ENCODE assay signal across 10 mouse cellular contexts in genomic region chr9:65122545-65122944, GRCm38 (mm10). TPM values are rescaled to one million over a fixed set of nuclear protein-coding genes. Genes with fewer than 3 reads are reported as not detected.
DNase-seq lines count a peak whose midpoint lies in the region; ATAC-seq lines count a peak whose summit lies in the region.
"Had no signal": no experiment of that assay in that cellular context is flagged by ENCODE, and none has a peak within 500 bp of the region (broad histone marks: within the 10 kb centered on the region; RNA-seq: fewer than 3 reads in every experiment).

No protein-coding gene starts in this region.

- H3K27me3 ChIP-seq in kidney, embryonic 16.5 days (ENCODE audit: insufficient read depth, low read length): peaks cover 19% of the 10 kb centered on the region
- peaks cover 27% of the 10 kb centered on the region for H3K27me3 ChIP-seq in embryonic facial prominence, embryonic 13.5 days
- H3K27me3 ChIP-seq in limb, embryonic 15.5 days: peaks cover 24% of the 10 kb centered on the region
- peaks cover 78% of the 10 kb centered on the region for H3K27me3 ChIP-seq in liver, embryonic 12.5 days (replicated peaks)

- H3K36me3 ChIP-seq in kidney, embryonic 16.5 days (ENCODE audit: insufficient read depth, low read length): no peaks in the 10 kb centered on the region
- H3K36me3 ChIP-seq in embryonic facial prominence, embryonic 13.5 days: peaks cover 67% of the 10 kb centered on the region
- peaks cover 60% of the 10 kb centered on the region for H3K36me3 ChIP-seq in limb, embryonic 15.5 days
- H3K36me3 ChIP-seq in liver, embryonic 12.5 days: peaks cover 8% of the 10 kb centered on the region; the same call in 1 of the 2 replicates

- peak overlapping the region; percentile 30 for H3K4me2 ChIP-seq in kidney, embryonic 16.5 days (replicated peaks; ENCODE audit: low read depth, low read length)
- H3K4me2 ChIP-seq in embryonic facial prominence, embryonic 13.5 days: peak overlapping the region; percentile 41
- 0 out of 2 replicates have a peak overlapping the region, but pooled peaks have one; percentile 14 for H3K4me2 ChIP-seq in limb, embryonic 15.5 days
- no peak overlapping the region for H3K4me2 ChIP-seq in liver, embryonic 12.5 days

- no peaks in the 10 kb centered on the region for H3K9me3 ChIP-seq in kidney, embryonic 16.5 days (ENCODE audit: low read length)
- no peaks in the 10 kb centered on the region for H3K9me3 ChIP-seq in embryonic facial prominence, embryonic 13.5 days
- no peaks in the 10 kb centered on the region for H3K9me3 ChIP-seq in limb, embryonic 15.5 days
- no peaks in the 10 kb centered on the region for H3K9me3 ChIP-seq in liver, embryonic 12.5 days (replicated peaks)

- no peak for ATAC-seq in kidney, embryonic 16.5 days (ENCODE audit: low FRiP score, low TSS enrichment)
- no peak for ATAC-seq in embryonic facial prominence, embryonic 13.5 days (ENCODE audit: insufficient number of reproducible peaks, insufficient read depth, low FRiP score, low TSS enrichment, low read depth)
- ATAC-seq in limb, embryonic 15.5 days (ENCODE audit: insufficient number of reproducible peaks, low FRiP score, low TSS enrichment, low read depth): no peak
- ATAC-seq in liver, embryonic 12.5 days: no peak

- WGBS in kidney, embryonic 16.5 days: 17% methylated on average over 18 of the region's 18 CpGs
- WGBS in embryonic facial prominence, embryonic 13.5 days: 22% methylated on average over 18 of the region's 18 CpGs
- WGBS in limb, embryonic 15.5 days: 19% methylated on average over 18 of the region's 18 CpGs
- WGBS in liver, embryonic 12.5 days (ENCODE audit: insufficient replicate concordance): 13% methylated on average over 18 of the region's 18 CpGs

- H3K4me1 ChIP-seq in kidney, embryonic 16.5 days (ENCODE audit: insufficient read depth, low read length): 0 out of 2 replicates have a peak, but pooled peaks cover 3% of the 10 kb centered on the region
- peaks cover 11% of the 10 kb centered on the region for H3K4me1 ChIP-seq in embryonic facial prominence, embryonic 13.5 days
- peaks cover 12% of the 10 kb centered on the region for H3K4me1 ChIP-seq in limb, embryonic 15.5 days
- peaks cover 7% of the 10 kb centered on the region; the same call in 1 of the 2 replicates for H3K4me1 ChIP-seq in liver, embryonic 12.5 days

- intact Hi-C loops in gastrocnemius, postnatal 14 days (cut with DNase I; ENCODE audit: low total_unique reads): loop anchor here (5.0 kb wide), 1 partner anchor 110 kb away; no protein-coding TSS in a partner anchor

- no peak for DNase-seq in kidney, postnatal 25 days
- peak; percentile 61 for DNase-seq in heart, postnatal 4 days
- no peak for DNase-seq in urinary bladder, postnatal 36 days (ENCODE audit: low spot score in 2 of 2)
- DNase-seq in gastrocnemius, postnatal 14 days: no peak

- H3K9ac ChIP-seq in kidney, embryonic 16.5 days (replicated peaks; ENCODE audit: low read length): 0 out of 2 replicates have a peak overlapping the region, but pooled peaks have one; percentile 26
- peak overlapping the region; percentile 27; the same call in 1 of the 2 replicates for H3K9ac ChIP-seq in embryonic facial prominence, embryonic 13.5 days
- H3K9ac ChIP-seq in limb, embryonic 15.5 days: no peak overlapping the region
- H3K9ac ChIP-seq in liver, embryonic 12.5 days: no peak overlapping the region

- H3K27ac ChIP-seq in kidney, embryonic 16.5 days (ENCODE audit: low read length): no peak overlapping the region
- no peak overlapping the region for H3K27ac ChIP-seq in embryonic facial prominence, embryonic 13.5 days
- H3K27ac ChIP-seq in limb, embryonic 15.5 days: no peak overlapping the region
- H3K27ac ChIP-seq in liver, embryonic 12.5 days: no peak overlapping the region

- no peak overlapping the region for H3K4me3 ChIP-seq in kidney, embryonic 16.5 days (ENCODE audit: low read length)
- peak overlapping the region; percentile 16; the same call in 1 of the 2 replicates for H3K4me3 ChIP-seq in embryonic facial prominence, embryonic 13.5 days
- no peak overlapping the region for H3K4me3 ChIP-seq in limb, embryonic 15.5 days
- H3K4me3 ChIP-seq in liver, embryonic 12.5 days: no peak overlapping the region

RNA-seq across cellular contexts. Expression of gene Igdcc3, which starts 18.4 kb away (rescaled TPM):
- 3.2 and 3.3 TPM in 2 replicates for polyA plus RNA-seq in kidney, embryonic 16.5 days (2015; fragmentation: Nextera tagmentation; extraction: Ambion mirVana)
- polyA plus RNA-seq in embryonic facial prominence, embryonic 13.5 days (2015; fragmentation: Nextera tagmentation; extraction: Ambion mirVana): 2.1 and 3.0 TPM in 2 replicates
- under 1 TPM; 0.43 to 0.52 TPM for total RNA-seq in heart, postnatal 4 days (2021)
- 0.43 and 0.52 TPM in 2 replicates for polyA plus RNA-seq in limb, embryonic 15.5 days (2015; fragmentation: Nextera tagmentation; extraction: Ambion mirVana)
- 0.75 and 0.79 TPM in 2 replicates for polyA plus RNA-seq in liver, embryonic 12.5 days (2016; fragmentation: Nextera tagmentation; extraction: Ambion mirVana)
- total RNA-seq in gastrocnemius, postnatal 14 days (2021): under 1 TPM; 0.37 to 0.58 TPM
- total RNA-seq: hematopoietic stem cell, adult 5-6 weeks had no signal
- polyA plus RNA-seq: small intestine, adult 2 months had no signal

RNA-seq across cellular contexts. Expression of gene Igdcc4, which starts 21.3 kb away (rescaled TPM):
- polyA plus RNA-seq in kidney, embryonic 16.5 days (2015; fragmentation: Nextera tagmentation; extraction: Ambion mirVana): 10.9 and 12.0 TPM in 2 replicates
- polyA plus RNA-seq in embryonic facial prominence, embryonic 13.5 days (2015; fragmentation: Nextera tagmentation; extraction: Ambion mirVana): 31.0 and 31.7 TPM in 2 replicates
- 10 to 100 TPM; 13.9 to 16.5 TPM for total RNA-seq in heart, postnatal 4 days (2021)
- polyA plus RNA-seq in limb, embryonic 15.5 days (2015; fragmentation: Nextera tagmentation; extraction: Ambion mirVana): 30.3 and 33.2 TPM in 2 replicates
- 5.6 and 6.3 TPM in 2 replicates for polyA plus RNA-seq in liver, embryonic 12.5 days (2016; fragmentation: Nextera tagmentation; extraction: Ambion mirVana)
- total RNA-seq in gastrocnemius, postnatal 14 days (2021): 10 to 100 TPM; 31.8 to 39.9 TPM

Comparison
In these comparisons a context has a peak if more than half of its experiments do, and no peak if none do; other contexts are left out.
1. H3K9ac ChIP-seq: peak in kidney, embryonic 16.5 days (single experiment) and embryonic facial prominence, embryonic 13.5 days (single experiment); none in limb, embryonic 15.5 days (single experiment) and liver, embryonic 12.5 days (single experiment).